Mouse (Mus musculus): ENCODE data around the gene Trnt1.

The Trnt1 gene

GRCm38 (mm10) chr6:106768640-106769289 is at the start of gene Trnt1:
TSS of gene Trnt1 (plus strand) at chr6:106769120.
- peak; percentile 97 for DNase-seq (ENCODE audit: low spot score in 2 of 2)

GRCm38 (mm10) chr6:106725642-106726041 is 43.3 kb upstream of the Trnt1 start:
- DNase-seq (ENCODE audit: low spot score in 2 of 2): no peak

DNA sequence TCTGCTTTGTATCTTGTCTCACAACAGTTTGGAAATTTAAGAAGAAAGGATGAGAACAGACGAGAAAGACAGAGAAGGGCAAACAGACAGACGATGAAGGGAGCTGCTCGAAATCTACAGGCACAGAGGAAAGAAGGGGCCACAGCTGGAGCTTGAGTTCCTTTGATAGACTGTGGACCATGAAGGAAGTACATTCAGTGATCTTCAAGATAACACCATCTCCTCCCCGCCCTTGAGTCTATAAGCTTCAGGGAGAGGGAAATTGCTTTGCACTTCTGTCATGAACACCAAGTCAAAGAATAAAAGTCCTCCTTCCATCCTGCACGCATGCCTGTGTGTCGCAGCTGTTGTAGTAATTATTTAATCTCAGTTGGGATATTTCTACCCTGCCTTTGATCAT is 42.8 kb upstream of the Trnt1 start:
- DNase-seq (ENCODE audit: low spot score in 2 of 2): no peak

- no peak for DNase-seq (ENCODE audit: low spot score in 2 of 2)
Observed at GRCm38 (mm10) chr6:106727703-106728102, 41.2 kb upstream of the Trnt1 start.

- DNase-seq (ENCODE audit: low spot score in 2 of 2): no peak
Observed at GRCm38 (mm10) chr6:106729682-106730314, 39.1 kb upstream of the Trnt1 start.

DNA sequence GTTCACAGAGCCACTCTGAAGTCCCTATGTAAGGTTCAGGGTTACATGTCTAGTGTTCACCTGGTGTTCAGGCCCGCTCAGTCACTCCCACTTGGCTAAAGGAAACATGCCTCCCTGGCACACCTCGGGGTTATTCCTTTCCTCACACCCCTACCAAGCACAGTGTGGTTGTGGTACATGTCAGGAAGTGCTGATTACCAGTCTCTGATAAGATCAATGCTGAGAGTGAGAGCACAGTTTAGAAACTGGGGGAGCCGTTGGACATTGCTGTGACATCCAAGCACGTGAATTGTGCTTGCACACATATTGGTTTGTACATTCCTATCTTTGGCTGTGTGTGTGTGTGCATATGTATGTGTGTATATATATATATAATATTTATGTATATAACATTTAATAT is 36.4 kb upstream of the Trnt1 start:
- no peak for DNase-seq (ENCODE audit: low spot score in 2 of 2)

DNA sequence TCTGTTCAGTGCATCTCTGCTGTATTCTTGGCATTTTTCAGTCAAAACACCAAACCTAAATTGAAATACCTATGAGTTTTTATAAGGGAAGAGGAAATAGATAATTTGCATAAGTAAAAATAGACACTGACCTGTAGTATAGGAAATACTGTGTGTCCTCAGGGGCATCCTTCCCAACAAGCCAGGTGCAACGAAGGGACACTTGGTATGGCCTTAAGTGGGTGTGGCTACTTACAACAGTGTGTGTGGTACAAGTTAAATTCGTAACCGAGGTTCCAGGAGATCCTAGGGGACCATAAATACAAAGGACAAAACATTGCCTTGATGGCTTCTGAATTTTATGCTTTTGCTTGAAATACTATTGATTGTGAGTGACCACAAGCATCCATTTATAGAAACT is 30.7 kb upstream of the Trnt1 start:
- DNase-seq (ENCODE audit: low spot score in 2 of 2): no peak

DNA sequence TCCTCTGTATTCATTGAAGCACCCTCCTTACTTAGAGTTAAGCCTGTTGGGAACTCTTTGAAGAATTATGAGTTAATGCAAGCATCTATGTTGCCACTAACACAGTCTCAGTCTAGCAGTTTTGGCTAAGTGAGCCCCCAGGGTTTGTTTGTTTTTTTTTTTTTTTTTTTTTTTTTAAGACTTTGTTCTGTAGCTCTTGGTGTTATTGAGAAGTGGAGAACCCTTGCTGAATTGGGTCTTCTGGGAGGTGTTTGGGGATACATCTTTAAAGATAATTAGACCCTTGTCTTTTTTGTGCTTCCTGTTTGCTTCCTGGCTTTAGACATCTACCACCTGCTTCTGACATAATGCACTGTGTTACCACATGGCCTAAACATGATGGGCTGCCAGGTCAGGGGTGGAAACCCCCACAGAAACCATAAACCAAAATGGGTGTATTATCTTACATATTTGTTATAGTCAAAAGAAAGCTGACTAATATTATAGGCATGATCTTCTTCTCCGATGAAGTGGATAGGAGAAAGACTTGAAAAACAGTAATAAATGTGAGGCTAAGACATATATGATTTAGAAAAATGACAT is 28.6 kb upstream of the Trnt1 start:
- no peak for DNase-seq (ENCODE audit: low spot score in 2 of 2)

DNA sequence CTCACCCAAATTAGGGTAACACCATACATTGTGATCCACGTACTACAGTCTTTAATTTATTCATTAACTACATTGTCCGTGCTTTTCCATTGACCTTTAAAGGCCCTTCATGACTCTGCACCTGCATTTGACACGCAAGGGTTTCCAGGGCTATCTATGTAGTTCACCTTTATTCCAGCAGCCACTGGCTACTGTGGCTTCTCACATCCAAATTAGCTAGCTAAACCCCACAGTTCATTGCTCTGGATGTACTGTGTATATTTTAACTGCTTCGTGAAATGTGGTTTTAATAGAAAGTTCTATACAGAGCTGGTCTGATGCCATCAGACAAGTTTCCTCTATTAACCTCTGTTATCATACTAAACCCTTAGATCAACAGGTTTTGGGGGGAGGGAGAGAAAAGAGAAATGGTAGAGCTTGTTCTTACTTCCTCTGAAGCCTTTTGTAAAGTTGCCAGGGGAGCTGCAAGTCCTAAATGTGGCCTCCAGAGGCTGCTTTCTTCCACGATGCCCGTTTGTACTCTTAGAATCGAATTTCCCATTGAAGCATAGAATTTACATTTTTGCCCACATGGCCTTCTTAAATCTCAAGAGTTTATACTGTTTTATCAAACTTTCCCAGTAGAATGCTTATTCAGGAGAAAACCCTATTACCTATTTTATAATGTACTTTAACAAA is 25.2 kb upstream of the Trnt1 start:
- no peak for DNase-seq (ENCODE audit: low spot score in 2 of 2)

DNA sequence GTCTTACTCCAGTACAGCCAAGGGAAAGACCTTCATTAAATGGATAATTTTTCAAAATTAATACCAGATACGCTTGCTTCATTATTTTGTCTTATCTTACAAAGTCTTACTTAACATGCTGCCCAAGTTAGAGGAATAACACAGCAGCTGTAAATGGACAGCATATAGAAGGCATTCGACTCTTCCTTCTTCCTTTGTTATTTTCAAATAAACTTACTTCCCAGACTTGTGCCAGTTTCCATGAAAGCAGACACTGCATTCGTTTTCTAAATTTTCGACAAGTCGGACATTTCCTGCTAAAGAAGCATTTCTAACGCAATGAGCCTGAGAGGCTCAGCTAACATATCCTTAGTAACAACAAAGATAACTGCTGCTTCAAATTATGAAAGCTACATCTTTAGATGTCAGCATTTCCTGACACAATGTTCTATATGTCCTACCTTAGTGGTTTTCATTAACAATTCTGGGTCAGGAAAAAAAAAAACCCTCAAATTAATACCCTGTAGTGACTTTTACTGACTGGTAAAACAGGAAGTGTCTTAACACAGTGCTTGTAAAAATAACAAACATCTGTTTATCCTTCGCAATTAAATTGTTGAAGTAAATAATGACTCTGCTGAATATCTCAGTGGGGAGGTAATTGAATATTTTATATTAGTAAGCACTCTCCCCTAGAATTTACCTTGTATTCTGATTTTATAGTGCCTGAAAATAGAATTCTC is 23.1 kb upstream of the Trnt1 start:
- no peak for DNase-seq (ENCODE audit: low spot score in 2 of 2)

GRCm38 (mm10) chr6:106747251-106747650 is 21.7 kb upstream of the Trnt1 start:
- DNase-seq (ENCODE audit: low spot score in 2 of 2): no peak

- DNase-seq (ENCODE audit: low spot score in 2 of 2): no peak
Observed at GRCm38 (mm10) chr6:106747804-106748203, 21.1 kb upstream of the Trnt1 start.

- no peak for DNase-seq (ENCODE audit: low spot score in 2 of 2)
Observed at GRCm38 (mm10) chr6:106748887-106749388, 20.0 kb upstream of the Trnt1 start, which contains the start of gene Il5ra. TSS of gene Il5ra (minus strand) at chr6:106749037.

DNA sequence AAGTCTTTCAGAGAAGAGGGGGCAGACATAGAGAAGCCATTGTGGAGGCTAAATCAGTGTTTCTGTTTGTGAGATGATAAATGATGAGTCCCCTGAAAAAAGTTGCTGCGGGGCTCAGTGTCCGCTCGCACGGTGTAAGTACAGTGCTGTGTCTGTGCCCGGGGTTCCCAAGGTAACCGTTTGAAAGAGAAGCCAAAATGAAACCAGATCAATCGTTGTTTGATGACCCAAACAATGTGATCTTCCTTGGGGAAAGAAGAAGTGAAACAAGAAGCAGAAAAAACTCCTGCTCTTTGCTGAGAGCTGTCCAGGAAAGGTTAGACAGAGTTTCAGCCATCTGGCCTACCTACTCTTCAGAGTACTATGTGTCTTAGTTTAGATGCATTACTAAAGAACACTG is 18.6 kb upstream of the Trnt1 start:
- no peak for DNase-seq (ENCODE audit: low spot score in 2 of 2)

GRCm38 (mm10) chr6:106758299-106758698 is 10.6 kb upstream of the Trnt1 start:
- no peak for DNase-seq (ENCODE audit: low spot score in 2 of 2)

DNA sequence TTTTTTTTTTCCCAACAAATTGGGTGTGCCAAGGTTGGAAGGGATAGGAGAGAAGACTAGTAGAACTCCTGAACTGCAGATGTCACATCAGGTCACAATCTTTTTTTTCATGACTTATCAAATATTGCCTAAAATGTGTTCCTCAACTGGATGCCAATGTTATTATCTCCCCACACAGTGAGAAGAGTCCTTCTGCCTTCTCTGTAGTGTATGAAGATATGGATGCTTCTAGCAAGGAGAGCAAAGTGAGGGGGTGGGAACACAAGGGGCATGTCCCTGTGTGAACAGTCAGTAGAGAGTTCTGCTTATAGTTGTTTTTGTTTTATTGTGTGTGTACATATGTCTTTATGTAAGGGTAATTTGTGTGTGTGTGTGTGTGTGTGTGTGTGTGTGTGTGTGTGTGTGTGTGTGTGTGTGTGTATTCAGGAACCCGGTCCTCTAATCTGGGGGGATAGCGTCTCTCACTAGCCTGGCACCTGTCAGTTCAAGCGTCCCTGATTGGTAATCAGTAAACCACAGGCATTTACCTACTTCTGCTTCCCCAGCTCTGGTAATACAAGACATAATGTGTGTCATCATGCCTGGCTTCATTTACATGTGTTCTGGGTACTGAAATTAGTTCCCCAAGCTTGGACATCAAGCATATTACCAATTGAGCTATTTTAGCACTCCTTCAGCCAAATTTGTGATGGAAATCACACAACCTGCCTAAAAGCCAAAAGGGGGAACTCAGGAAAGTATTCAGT is 8.3 kb upstream of the Trnt1 start:
- DNase-seq (ENCODE audit: low spot score in 2 of 2): no peak

DNA sequence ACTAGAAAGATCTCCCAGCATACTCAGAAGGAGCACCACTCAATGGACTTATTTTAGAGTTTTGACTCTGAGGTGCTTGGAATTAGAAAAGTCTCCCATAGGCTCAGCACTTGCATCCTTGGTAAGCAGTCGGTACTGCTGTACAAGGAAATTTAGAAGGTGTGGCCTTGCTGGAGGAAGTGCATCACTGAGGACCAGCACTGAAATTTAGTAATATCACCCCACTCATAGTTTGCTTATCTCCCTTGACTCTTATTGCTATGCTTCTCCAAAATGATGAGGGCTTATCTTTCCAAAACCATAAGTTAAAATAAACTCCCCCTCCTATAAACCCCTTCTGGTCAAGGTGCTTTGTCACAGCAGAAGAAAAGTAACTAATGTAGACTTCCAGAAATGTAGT is 7.4 kb upstream of the Trnt1 start:
- DNase-seq (ENCODE audit: low spot score in 2 of 2): no peak

DNA sequence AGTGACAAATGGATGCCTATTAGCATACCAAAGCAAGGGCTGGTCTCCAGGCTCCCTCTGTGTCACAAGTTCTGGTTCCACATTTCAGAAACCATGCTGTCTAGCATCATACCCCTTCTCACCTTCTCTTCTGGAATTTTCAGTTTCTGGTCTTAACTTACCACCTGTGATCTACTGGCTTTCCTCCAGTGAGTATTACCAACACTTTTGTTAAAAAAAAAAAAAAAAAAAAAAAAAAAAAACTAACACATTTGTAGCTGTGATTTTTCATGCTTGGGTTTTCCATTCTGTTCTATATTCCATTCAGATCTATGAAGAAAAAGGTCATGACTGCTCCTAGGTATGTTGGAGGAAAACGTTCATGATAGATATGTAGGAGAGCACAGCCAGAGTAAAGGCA is 3.0 kb upstream of the Trnt1 start:
- DNase-seq (ENCODE audit: low spot score in 2 of 2): no peak

- DNase-seq (ENCODE audit: low spot score in 2 of 2): no peak
Observed at GRCm38 (mm10) chr6:106766774-106767173, 2.1 kb upstream of the Trnt1 start.

- no peak for DNase-seq (ENCODE audit: low spot score in 2 of 2)
Observed at GRCm38 (mm10) chr6:106769290-106769866, 458 bp downstream of the Trnt1 start.

DNA sequence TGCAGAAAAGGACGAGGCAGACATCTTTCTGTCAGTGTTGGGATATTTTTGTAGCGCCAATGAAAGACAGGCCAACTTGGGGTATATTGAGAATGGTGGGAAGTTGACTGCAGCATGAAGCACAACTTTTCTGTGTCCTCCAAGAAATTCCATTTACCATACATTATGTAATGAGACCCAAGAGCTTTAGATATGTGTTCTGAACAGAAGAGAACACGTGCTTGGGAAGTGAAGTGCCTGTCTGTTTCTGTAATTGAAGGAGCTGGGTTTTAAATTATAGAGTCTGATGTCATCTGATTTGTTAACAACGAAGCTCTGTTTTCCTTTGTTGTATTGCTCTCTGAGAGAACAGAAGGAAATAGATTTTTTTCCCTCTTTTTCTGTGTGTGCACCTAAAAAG is 1.1 kb downstream of the Trnt1 start:
- no peak for DNase-seq (ENCODE audit: low spot score in 2 of 2)
